11 mouse cellular contexts compared by ENCODE assay signal in the genomic region with DNA sequence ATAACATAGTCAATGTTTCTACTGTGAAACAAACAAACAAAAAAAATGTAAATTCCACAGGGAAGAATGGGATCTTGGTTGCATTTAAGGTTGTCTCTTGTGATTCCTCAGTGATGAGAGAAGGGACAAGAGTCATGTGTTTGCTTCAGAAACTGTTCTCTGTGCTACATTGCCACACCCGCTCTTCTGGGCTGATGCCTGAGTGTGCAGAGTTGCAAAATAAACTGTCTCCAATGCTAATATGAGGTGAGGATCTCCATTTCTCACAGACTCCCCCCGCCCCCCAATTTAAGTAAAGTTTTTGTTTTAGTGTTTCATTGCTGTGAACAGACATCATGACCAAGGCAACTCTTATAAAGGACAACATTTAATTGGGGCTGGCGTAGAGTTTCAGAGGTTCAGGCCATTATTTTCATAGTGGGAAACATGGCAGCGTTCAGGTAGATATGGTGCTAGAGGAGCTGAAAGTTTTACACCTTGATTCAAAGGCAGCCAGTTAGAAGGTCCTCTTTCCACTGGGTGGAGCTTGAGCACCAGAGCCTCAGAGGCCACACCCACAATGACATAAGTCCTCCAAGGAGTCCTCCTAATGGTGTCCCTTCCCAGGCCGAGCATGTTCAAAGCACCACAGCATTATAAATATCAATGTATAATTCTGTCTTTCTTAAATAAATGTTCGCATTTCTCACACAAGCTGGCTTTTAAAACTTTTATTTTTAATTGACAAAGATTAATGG. TPM values are rescaled to one million over a fixed set of nuclear protein-coding genes. Genes with fewer than 3 reads are reported as not detected.
DNase-seq lines count a peak whose midpoint lies in the region; ATAC-seq lines count a peak whose summit lies in the region.
"Had no signal": no experiment of that assay in that cellular context is flagged by ENCODE, and none has a peak within 500 bp of the region (broad histone marks: within the 10 kb centered on the region; RNA-seq: fewer than 3 reads in every experiment).

No protein-coding gene starts in this region.

- H3K4me3 ChIP-seq in intestine, embryonic 14.5 days (ENCODE audit: low read depth, low read length) = no peak overlapping the region
- H3K4me3 ChIP-seq in neural tube, embryonic 15.5 days (replicated peaks) = no peak overlapping the region
- H3K4me3 ChIP-seq: midbrain, embryonic 13.5 days had no signal

- no peaks in the 10 kb centered on the region for H3K27me3 ChIP-seq in intestine, embryonic 14.5 days (replicated peaks; ENCODE audit: control insufficient read depth, insufficient read depth, low read length)
- no peaks in the 10 kb centered on the region for H3K27me3 ChIP-seq in splenic B cell, adult 2 months (ENCODE audit: control insufficient read depth, insufficient read depth, low read length, poor library complexity, severe bottlenecking)
- no peaks in the 10 kb centered on the region for H3K27me3 ChIP-seq in neural tube, embryonic 15.5 days (replicated peaks)
- H3K27me3 ChIP-seq: midbrain, embryonic 13.5 days had no signal

- no peaks in the 10 kb centered on the region for H3K9me3 ChIP-seq in intestine, embryonic 14.5 days (ENCODE audit: control insufficient read depth, low read length)
- no peaks in the 10 kb centered on the region for H3K9me3 ChIP-seq in neural tube, embryonic 15.5 days (replicated peaks)
- H3K9me3 ChIP-seq: midbrain, embryonic 13.5 days had no signal

- no peak overlapping the region for H3K4me2 ChIP-seq in intestine, embryonic 14.5 days (ENCODE audit: low read length)
- H3K4me2 ChIP-seq in neural tube, embryonic 15.5 days = no peak overlapping the region
- H3K4me2 ChIP-seq: midbrain, embryonic 13.5 days had no signal

- 80% methylated on average over 6 of the region's 6 CpGs for WGBS in intestine, embryonic 14.5 days
- WGBS in neural tube, embryonic 15.5 days = 89% methylated on average over 6 of the region's 6 CpGs

- H3K36me3 ChIP-seq in intestine, embryonic 14.5 days (ENCODE audit: control insufficient read depth, insufficient read depth, low read length) = peaks cover 30% of the 10 kb centered on the region
- H3K36me3 ChIP-seq in splenic B cell, adult 2 months (ENCODE audit: control insufficient read depth, insufficient read depth, low read length, poor library complexity, severe bottlenecking) = no peaks in the 10 kb centered on the region
- H3K36me3 ChIP-seq in neural tube, embryonic 15.5 days = peaks cover 34% of the 10 kb centered on the region

- H3K27ac ChIP-seq in intestine, embryonic 14.5 days (ENCODE audit: low read depth) = no peak overlapping the region
- no peak overlapping the region for H3K27ac ChIP-seq in neural tube, embryonic 15.5 days (replicated peaks)
- H3K27ac ChIP-seq: midbrain, embryonic 13.5 days had no signal

- peaks cover 5% of the 10 kb centered on the region; the same call in 1 of the 2 replicates for H3K4me1 ChIP-seq in intestine, embryonic 14.5 days (replicated peaks; ENCODE audit: control insufficient read depth, insufficient read depth, low read length)
- peaks cover 17% of the 10 kb centered on the region for H3K4me1 ChIP-seq in neural tube, embryonic 15.5 days

- H3K9ac ChIP-seq in intestine, embryonic 14.5 days (ENCODE audit: low read length) = no peak overlapping the region
- no peak overlapping the region for H3K9ac ChIP-seq in neural tube, embryonic 15.5 days (replicated peaks)
- H3K9ac ChIP-seq: midbrain, embryonic 13.5 days had no signal

- 0 out of 2 replicates have a peak, but pooled peaks have one; percentile 38 for ATAC-seq in intestine, embryonic 14.5 days (replicated peaks; ENCODE audit: low FRiP score, low TSS enrichment, low read depth)
- ATAC-seq in neural tube, embryonic 15.5 days (ENCODE audit: low FRiP score) = no peak
- ATAC-seq: midbrain, embryonic 13.5 days had no signal

- DNase-seq in adrenal gland, postnatal 10 days = peak; percentile 15
- DNase-seq in adrenal gland, adult 8-10 months = no peak
- DNase-seq in lung, postnatal 36 days = peak; percentile 26
- DNase-seq in lung, postnatal 25 days (ENCODE audit: low spot score) = no peak
- DNase-seq in intestine, embryonic 14.5 days (ENCODE audit: low spot score) = no peak
- peak; percentile 20 for DNase-seq in splenic B cell, adult 2 months (ENCODE audit: low read depth, low spot score)
- no peak for DNase-seq in testis, postnatal 14 days (ENCODE audit: low spot score)
- DNase-seq: cerebellum, adult 8-10 months; kidney, adult 9 months had no signal

RNA-seq across cellular contexts. Expression of a gene that starts 6.4 kb away (rescaled TPM):
- total RNA-seq in adrenal gland, postnatal 10 days (2021) = 100 to 1,000 TPM; 477 to 532 TPM
- total RNA-seq in adrenal gland, adult 8-10 months (2022) = 100 to 1,000 TPM; 283 to 619 (median 405) TPM
- polyA plus RNA-seq in intestine, embryonic 14.5 days (2014; fragmentation: Nextera tagmentation; extraction: Ambion mirVana) = 270 and 302 TPM in 2 replicates
- polyA plus RNA-seq in neural tube, embryonic 15.5 days (2015; fragmentation: Nextera tagmentation; extraction: Ambion mirVana) = 96.4 and 125 TPM in 2 replicates

RNA-seq across cellular contexts. Expression of a gene that starts 16.1 kb away (rescaled TPM):
- 10 to 100 TPM; 24.8 to 34.7 TPM for total RNA-seq in adrenal gland, postnatal 10 days (2021)
- total RNA-seq in adrenal gland, adult 8-10 months (2022) = 10 to 100 TPM; 31.3 to 54.2 (median 44.7) TPM
- polyA plus RNA-seq in intestine, embryonic 14.5 days (2014; fragmentation: Nextera tagmentation; extraction: Ambion mirVana) = 16.3 and 17.8 TPM in 2 replicates
- 18.1 and 21.1 TPM in 2 replicates for polyA plus RNA-seq in neural tube, embryonic 15.5 days (2015; fragmentation: Nextera tagmentation; extraction: Ambion mirVana)

Comparison
In these comparisons a context has a peak if more than half of its experiments do, and no peak if none do; other contexts are left out.
1. DNase-seq: peak in adrenal gland, postnatal 10 days (single experiment), lung, postnatal 36 days (single experiment) and splenic B cell, adult 2 months (single experiment); none in adrenal gland, adult 8-10 months (single experiment), lung, postnatal 25 days (single experiment), intestine, embryonic 14.5 days (single experiment) and testis, postnatal 14 days (single experiment).